Mouse (Mus musculus): ENCODE results near the gene Tctex1d4. TPM values are rescaled to one million over a fixed set of nuclear protein-coding genes. Genes with fewer than 3 reads are reported as not detected.

Gene Tctex1d4
- total and polyA plus RNA-seq, 3 experiments, result 0.31 to 1.3 TPM; not detected in 1

- Histone ChIP-seq H3K27me3 (ENCODE audit: control insufficient read depth in 1 of 2, insufficient read depth in 2 of 2, low read length in 2 of 2) (peaks cover 2 to 3% of the 10 kb centered on the region in 2 experiments; a peak in 3 of 4 replicates), H3K27ac (ENCODE audit: control insufficient read depth, low read depth, low read length) (no peak overlapping the region), H3K36me3 (ENCODE audit: control insufficient read depth in 1 of 2, insufficient read depth in 2 of 2, low read length in 2 of 2) (no peaks in the 10 kb centered on the region), H3K4me1 (ENCODE audit: control insufficient read depth in 1 of 2, insufficient read depth in 2 of 2, low read length in 2 of 2) (no peaks in the 10 kb centered on the region), H3K9me3 (replicated peaks; ENCODE audit: insufficient read depth, low read length) (no peaks in the 10 kb centered on the region), H3K79me2 (ENCODE audit: control insufficient read depth, insufficient read depth, low read length, poor library complexity) (no peaks in the 10 kb centered on the region), H3K4me3 (ENCODE audit: control insufficient read depth in 1 of 2, insufficient read depth in 1 of 2, low read depth in 2 of 2, low read length in 2 of 2) (no peak overlapping the region), H3K9ac (ENCODE audit: control insufficient read depth, low read depth, low read length, poor library complexity, severe bottlenecking) (no peak overlapping the region)
- no peak for TF ChIP-seq SIN3A (IDR thresholded peaks at IDR 0.05; ENCODE audit: low read length)
- no peak for TF ChIP-seq TCF12 (IDR thresholded peaks at IDR 0.05; ENCODE audit: low read depth, low read length)
- no peak for TF ChIP-seq MYB (IDR thresholded peaks at IDR 0.05; ENCODE audit: low read depth, low read length)
- TF ChIP-seq SMC3 (IDR thresholded peaks at IDR 0.05; ENCODE audit: low read depth, low read length), result peak; percentile 46
- no peak for TF ChIP-seq MAFK (IDR thresholded peaks at IDR 0.05; ENCODE audit: borderline replicate concordance, low read depth, low read length)
- no peak for TF ChIP-seq RCOR1 (IDR thresholded peaks at IDR 0.05; ENCODE audit: low read depth, low read length)
- peak; percentile 27 to 57 (median 33) for TF ChIP-seq CTCF (IDR thresholded peaks at IDR 0.05 in 2 of 3, conservative IDR thresholded peaks at IDR 0.05 in 1 of 3; ENCODE audit: control insufficient read depth in 1 of 3, insufficient read depth in 1 of 3, low read depth in 2 of 3, low read length in 3 of 3, poor library complexity in 1 of 3, severe bottlenecking in 1 of 3)
- TF ChIP-seq RAD21 (IDR thresholded peaks at IDR 0.05; ENCODE audit: low read depth, low read length), result peak; percentile 13; the same call in 1 of the 2 replicates
- DNase-seq (ENCODE audit: low read depth, low spot score), result peak; percentile 58
Measured at GRCm38 (mm10) chr4:117101218-117101617, 25.4 kb upstream of the Tctex1d4 start.

DNA sequence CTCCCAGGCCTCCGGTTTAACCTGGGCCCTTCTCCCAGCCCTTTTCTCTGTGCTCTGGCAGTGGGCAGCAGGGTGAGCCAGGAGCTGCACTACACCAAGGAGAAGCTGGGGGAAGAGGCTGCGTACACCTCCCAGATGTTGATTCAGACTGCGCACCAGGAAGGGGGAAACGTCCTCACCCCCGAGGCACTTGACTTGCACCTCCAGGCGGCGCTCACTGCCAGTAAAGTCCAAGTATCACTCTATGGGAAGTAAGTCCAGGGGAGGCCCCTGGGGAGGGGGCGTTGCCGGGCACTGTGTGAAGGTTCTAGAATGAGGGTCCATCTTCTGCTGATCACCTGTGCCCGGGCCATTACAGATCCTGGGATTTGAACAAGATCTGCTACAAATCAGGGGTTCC is 21.9 kb upstream of the Tctex1d4 start:
- Histone ChIP-seq H3K27me3 (ENCODE audit: control insufficient read depth in 1 of 2, insufficient read depth in 2 of 2, low read length in 2 of 2) (no peaks in the 10 kb centered on the region), H3K9ac (ENCODE audit: control insufficient read depth, low read depth, low read length, poor library complexity, severe bottlenecking) (no peak overlapping the region), H3K9me3 (replicated peaks; ENCODE audit: insufficient read depth, low read length) (no peaks in the 10 kb centered on the region), H3K4me3 (ENCODE audit: control insufficient read depth in 1 of 2, insufficient read depth in 1 of 2, low read depth in 2 of 2, low read length in 2 of 2) (no peak overlapping the region), H3K79me2 (ENCODE audit: control insufficient read depth, insufficient read depth, low read length, poor library complexity) (no peaks in the 10 kb centered on the region), H3K27ac (ENCODE audit: control insufficient read depth, low read depth, low read length) (no peak overlapping the region), H3K4me1 (ENCODE audit: control insufficient read depth in 1 of 2, insufficient read depth in 2 of 2, low read length in 2 of 2) (no peaks in the 10 kb centered on the region), H3K36me3 (ENCODE audit: control insufficient read depth in 1 of 2, insufficient read depth in 2 of 2, low read length in 2 of 2) (no peaks in the 10 kb centered on the region)
- no peak for DNase-seq (ENCODE audit: low read depth, low spot score)
- TF ChIP-seq CTCF (IDR thresholded peaks at IDR 0.05 in 2 of 3, conservative IDR thresholded peaks at IDR 0.05 in 1 of 3; ENCODE audit: control insufficient read depth in 1 of 3, insufficient read depth in 1 of 3, low read depth in 2 of 3, low read length in 3 of 3, poor library complexity in 1 of 3, severe bottlenecking in 1 of 3) (peak in 2 of 3 experiments; percentile 9 to 16; a peak in 1 of 6 replicates), EP300 (IDR thresholded peaks at IDR 0.05; ENCODE audit: low read depth in 1 of 2, low read length in 2 of 2) (no peak), MYB (IDR thresholded peaks at IDR 0.05; ENCODE audit: low read depth, low read length) (no peak), ELF1 (IDR thresholded peaks at IDR 0.05; ENCODE audit: low read depth, low read length) (no peak), SMC3 (IDR thresholded peaks at IDR 0.05; ENCODE audit: low read depth, low read length) (peak; percentile 3; the same call in 1 of the 2 replicates), RAD21 (IDR thresholded peaks at IDR 0.05; ENCODE audit: low read depth, low read length) (no peak)

DNA sequence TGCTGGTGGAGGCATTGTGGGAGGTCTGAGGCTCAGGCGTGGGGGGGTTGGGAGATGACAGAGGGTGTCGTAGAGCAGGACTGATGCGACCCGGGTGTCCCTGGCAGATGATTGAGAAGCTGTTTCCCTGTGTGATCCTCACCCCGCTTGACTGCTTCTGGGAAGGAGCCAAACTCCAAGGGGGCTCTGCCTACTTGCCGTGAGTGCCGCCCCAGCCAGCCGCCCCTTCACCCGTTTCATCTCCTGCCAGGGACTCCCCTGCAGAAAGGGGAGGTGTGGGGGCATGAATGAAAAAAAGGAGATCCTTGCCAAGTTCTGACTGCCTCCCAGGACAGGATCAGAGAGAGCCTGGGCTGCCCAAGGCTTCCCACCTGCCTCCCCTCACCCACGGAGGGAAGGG is 21.5 kb upstream of the Tctex1d4 start:
- H3K9me3 ChIP-seq (replicated peaks; ENCODE audit: insufficient read depth, low read length), result no peaks in the 10 kb centered on the region
- no peaks in the 10 kb centered on the region for H3K79me2 ChIP-seq (ENCODE audit: control insufficient read depth, insufficient read depth, low read length, poor library complexity)
- no peak overlapping the region for H3K4me3 ChIP-seq (ENCODE audit: control insufficient read depth in 1 of 2, insufficient read depth in 1 of 2, low read depth in 2 of 2, low read length in 2 of 2)
- no peak for DNase-seq (ENCODE audit: low read depth, low spot score)
- H3K27me3 ChIP-seq (ENCODE audit: control insufficient read depth in 1 of 2, insufficient read depth in 2 of 2, low read length in 2 of 2), result no peaks in the 10 kb centered on the region
- H3K4me1 ChIP-seq (ENCODE audit: control insufficient read depth in 1 of 2, insufficient read depth in 2 of 2, low read length in 2 of 2), result no peaks in the 10 kb centered on the region
- H3K27ac ChIP-seq (ENCODE audit: control insufficient read depth, low read depth, low read length), result no peak overlapping the region
- H3K36me3 ChIP-seq (ENCODE audit: control insufficient read depth in 1 of 2, insufficient read depth in 2 of 2, low read length in 2 of 2), result no peaks in the 10 kb centered on the region
- no peak overlapping the region for H3K9ac ChIP-seq (ENCODE audit: control insufficient read depth, low read depth, low read length, poor library complexity, severe bottlenecking)
- TF ChIP-seq UBTF (IDR thresholded peaks at IDR 0.05; ENCODE audit: borderline replicate concordance, insufficient read depth, low read depth, low read length) (no peak), NELFE (IDR thresholded peaks at IDR 0.05; ENCODE audit: low read depth, low read length) (no peak), ELF1 (IDR thresholded peaks at IDR 0.05; ENCODE audit: low read depth, low read length) (no peak), MYB (IDR thresholded peaks at IDR 0.05; ENCODE audit: low read depth, low read length) (no peak), USF1 (IDR thresholded peaks at IDR 0.05; ENCODE audit: low read depth, low read length) (no peak), ZC3H11A (IDR thresholded peaks at IDR 0.05; ENCODE audit: low read depth, low read length) (no peak), MYC (IDR thresholded peaks at IDR 0.05; ENCODE audit: low read depth, low read length) (no peak), JUND (IDR thresholded peaks at IDR 0.05; ENCODE audit: low read depth, low read length) (no peak), CHD1 (IDR thresholded peaks at IDR 0.05; ENCODE audit: low read depth, low read length) (no peak), KAT2A (conservative IDR thresholded peaks at IDR 0.05; ENCODE audit: low read depth, low read length) (no peak), POLR2AphosphoS5 (IDR thresholded peaks at IDR 0.05; ENCODE audit: borderline replicate concordance, low read depth, low read length) (no peak), MAZ (IDR thresholded peaks at IDR 0.05; ENCODE audit: low read depth, low read length) (no peak), NRF1 (IDR thresholded peaks at IDR 0.05; ENCODE audit: insufficient read depth, low read depth, low read length, poor library complexity, severe bottlenecking) (no peak), ZKSCAN1 (IDR thresholded peaks at IDR 0.05; ENCODE audit: low read depth, low read length) (no peak), MXI1 (IDR thresholded peaks at IDR 0.05; ENCODE audit: low read depth, low read length) (no peak), SMC3 (IDR thresholded peaks at IDR 0.05; ENCODE audit: low read depth, low read length) (no peak), ZMIZ1 (IDR thresholded peaks at IDR 0.05; ENCODE audit: low read depth, low read length) (no peak)

All from MEL (cell line).